Comparison of ENCODE assay signal across 9 mouse cellular contexts in the genomic region with DNA sequence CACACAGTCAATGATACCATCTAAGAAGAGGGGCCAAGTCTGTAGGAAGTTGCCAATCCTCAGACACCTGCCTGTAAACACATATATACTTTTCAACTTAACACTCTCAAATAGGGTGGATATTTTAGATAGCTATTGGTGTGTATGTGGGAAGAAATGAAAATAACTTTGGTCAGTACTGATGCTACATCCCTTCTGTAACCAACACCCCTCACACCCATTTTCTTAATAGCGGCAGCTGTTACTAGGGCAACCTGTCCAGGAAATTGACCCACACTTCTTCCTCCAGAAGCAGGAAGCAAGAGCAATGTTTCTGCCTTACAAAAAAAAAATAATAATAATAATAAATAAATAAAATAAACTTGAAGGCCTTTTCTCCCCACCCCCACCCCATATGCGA. TPM values are rescaled to one million over a fixed set of nuclear protein-coding genes. Genes with fewer than 3 reads are reported as not detected.
A peak's percentile ranks its signal among the peaks of the same experiment; 100 is the strongest.
DNase-seq lines count a peak whose midpoint lies in the region; ATAC-seq and TF ChIP-seq lines count a peak whose summit lies in the region.
"Had no signal": no experiment of that assay in that cellular context is flagged by ENCODE, and none has a peak within 500 bp of the region (broad histone marks: within the 10 kb centered on the region; RNA-seq: fewer than 3 reads in every experiment).

No protein-coding gene starts in this region.

- no peak for TF ChIP-seq RAD21 in CH12.LX (IDR thresholded peaks at IDR 0.05; ENCODE audit: low read depth, low read length)

- DNase-seq in heart, postnatal 10 days, result no peak
- no peak for DNase-seq in CH12.LX (ENCODE audit: extremely low read depth)
- DNase-seq in liver, postnatal 0 days, result no peak
- DNase-seq in layer of hippocampus, postnatal 25 days (ENCODE audit: extremely low spot score in 1 of 2, low spot score in 1 of 2), result no peak
- DNase-seq in Muller cell, postnatal 12 days (ENCODE audit: inconsistent ontology term), result no peak
- no peak for DNase-seq in right cerebral cortex, postnatal 10 days (ENCODE audit: low spot score in 2 of 2)

- WGBS in heart, embryonic 11.5 days (ENCODE audit: insufficient replicate concordance), result 21% methylated on average over 2 of the region's 2 CpGs
- WGBS in forebrain, embryonic 16.5 days, result 7% methylated on average over 2 of the region's 2 CpGs
- WGBS in liver, postnatal 0 days (ENCODE audit: insufficient replicate concordance), result 28% methylated on average over 2 of the region's 2 CpGs

- in situ Hi-C loops in CH12.LX (cut with MboI; ENCODE audit: low pct_ligation_motif_present, low pct_unique_long_range_greater_than_20kb, low sequenced_read_pairs), result no loop called here

- H3K27me3 ChIP-seq in heart, embryonic 11.5 days (ENCODE audit: control insufficient read depth, insufficient read depth, low read length), result no peaks in the 10 kb centered on the region
- H3K27me3 ChIP-seq in CH12.LX (replicated peaks), result no peaks in the 10 kb centered on the region
- H3K27me3 ChIP-seq in forebrain, embryonic 16.5 days (replicated peaks; ENCODE audit: control insufficient read depth, insufficient read depth, low read length), result no peaks in the 10 kb centered on the region
- no peaks in the 10 kb centered on the region for H3K27me3 ChIP-seq in liver, postnatal 0 days (ENCODE audit: insufficient read depth, low read length)

- H3K4me2 ChIP-seq in heart, embryonic 11.5 days, result peak overlapping the region; percentile 94
- peak overlapping the region; percentile 32 for H3K4me2 ChIP-seq in CH12.LX (ENCODE audit: insufficient read depth, low read depth, poor library complexity, severe bottlenecking)
- H3K4me2 ChIP-seq in forebrain, embryonic 16.5 days (ENCODE audit: low read length), result peak overlapping the region; percentile 78
- peak overlapping the region; percentile 100 for H3K4me2 ChIP-seq in liver, postnatal 0 days (ENCODE audit: low read depth, low read length)

- TF ChIP-seq POLR2A in CH12.LX (IDR thresholded peaks at IDR 0.05; ENCODE audit: low read depth, low read length), result no peak

- no peak for ATAC-seq in heart, embryonic 11.5 days (replicated peaks; ENCODE audit: insufficient number of reproducible peaks, low FRiP score, low TSS enrichment)
- ATAC-seq in forebrain, embryonic 16.5 days, result no peak
- no peak for ATAC-seq in liver, postnatal 0 days

- H3K9ac ChIP-seq in heart, embryonic 11.5 days (ENCODE audit: low read depth, low read length), result peak overlapping the region; percentile 97
- H3K9ac ChIP-seq in CH12.LX (ENCODE audit: insufficient read depth, low read depth), result peak overlapping the region; percentile 88
- peak overlapping the region; percentile 91 for H3K9ac ChIP-seq in forebrain, embryonic 16.5 days (replicated peaks; ENCODE audit: low read depth, low read length)
- H3K9ac ChIP-seq in liver, postnatal 0 days (replicated peaks), result peak overlapping the region; percentile 93

- no peaks in the 10 kb centered on the region for H3K9me3 ChIP-seq in heart, embryonic 11.5 days (replicated peaks; ENCODE audit: control insufficient read depth, low read length)
- no peaks in the 10 kb centered on the region for H3K9me3 ChIP-seq in CH12.LX (replicated peaks; ENCODE audit: low read length)
- H3K9me3 ChIP-seq in forebrain, embryonic 16.5 days (ENCODE audit: control insufficient read depth, low read length), result no peaks in the 10 kb centered on the region
- H3K9me3 ChIP-seq in liver, postnatal 0 days (ENCODE audit: low read length), result no peaks in the 10 kb centered on the region

- dilution Hi-C loops in CH12.LX (cut with MboI; ENCODE audit: extremely low pct_ligation_motif_present, extremely low pct_unique_long_range_greater_than_20kb, low sequenced_read_pairs), result no loop called here

- intact Hi-C loops in heart, postnatal 10 days (cut with DNase I), result loop anchor here (5.0 kb wide), 1 partner anchor 35 kb away; a partner anchor contains a TSS

- peaks cover 18% of the 10 kb centered on the region for H3K79me2 ChIP-seq in CH12.LX (replicated peaks; ENCODE audit: control insufficient read depth, extremely low read depth, insufficient read depth, poor library complexity, severe bottlenecking)

- no peaks in the 10 kb centered on the region for H3K36me3 ChIP-seq in heart, embryonic 11.5 days (ENCODE audit: control insufficient read depth, insufficient read depth, low read length)
- H3K36me3 ChIP-seq in CH12.LX (replicated peaks in 1 of 2; ENCODE audit: control insufficient read depth in 1 of 2, insufficient read depth in 1 of 2, low read length in 1 of 2), result peaks cover 0 to 12% of the 10 kb centered on the region in 2 experiments
- H3K36me3 ChIP-seq in forebrain, embryonic 16.5 days (ENCODE audit: control insufficient read depth, insufficient read depth), result no peaks in the 10 kb centered on the region
- H3K36me3 ChIP-seq in liver, postnatal 0 days (replicated peaks; ENCODE audit: insufficient read depth, low read length), result no peaks in the 10 kb centered on the region; the same call in 1 of the 2 replicates

- H3K4me1 ChIP-seq in heart, embryonic 11.5 days (ENCODE audit: control insufficient read depth, insufficient read depth, low read length), result peaks cover 24% of the 10 kb centered on the region
- peaks cover 8 to 51% of the 10 kb centered on the region in 2 experiments for H3K4me1 ChIP-seq in CH12.LX (ENCODE audit: control insufficient read depth in 1 of 2, insufficient read depth in 2 of 2)
- peaks cover 26% of the 10 kb centered on the region for H3K4me1 ChIP-seq in forebrain, embryonic 16.5 days (replicated peaks; ENCODE audit: control insufficient read depth, insufficient read depth, low read length)
- peaks cover 42% of the 10 kb centered on the region for H3K4me1 ChIP-seq in liver, postnatal 0 days (ENCODE audit: insufficient read depth)

- no peak for TF ChIP-seq CTCF in CH12.LX (conservative IDR thresholded peaks at IDR 0.05 in 1 of 2, IDR thresholded peaks at IDR 0.05 in 1 of 2; ENCODE audit: low read depth in 2 of 2, low read length in 2 of 2)
- no peak for TF ChIP-seq CTCF in liver, postnatal 0 days (IDR thresholded peaks at IDR 0.05; ENCODE audit: low read depth)

- H3K4me3 ChIP-seq in heart, embryonic 11.5 days (ENCODE audit: low read depth, low read length), result peak overlapping the region; percentile 76
- peak overlapping the region; percentile 71 to 94 (median 91) for H3K4me3 ChIP-seq in CH12.LX (replicated peaks in 1 of 3; ENCODE audit: low read depth in 2 of 3, low read length in 2 of 3, poor library complexity in 1 of 3)
- H3K4me3 ChIP-seq in forebrain, embryonic 16.5 days (replicated peaks; ENCODE audit: low read length), result peak overlapping the region; percentile 82
- peak overlapping the region; percentile 86 for H3K4me3 ChIP-seq in liver, postnatal 0 days (ENCODE audit: low read depth, low read length)

- no peak for TF ChIP-seq EP300 in CH12.LX (IDR thresholded peaks at IDR 0.05; ENCODE audit: low read length)
- TF ChIP-seq EP300 in liver, postnatal 0 days (IDR thresholded peaks at IDR 0.05; ENCODE audit: low read depth), result no peak

- no peak overlapping the region for H3K27ac ChIP-seq in heart, embryonic 11.5 days (ENCODE audit: low read depth, low read length)
- no peak overlapping the region for H3K27ac ChIP-seq in CH12.LX (ENCODE audit: insufficient read depth, low read depth)
- no peak overlapping the region for H3K27ac ChIP-seq in forebrain, embryonic 16.5 days (ENCODE audit: low read length)
- H3K27ac ChIP-seq in liver, postnatal 0 days (ENCODE audit: low read depth), result peak overlapping the region; percentile 99; the same call in 1 of the 2 replicates

RNA-seq across cellular contexts. Expression of a gene that starts 1.1 kb away (rescaled TPM):
- polyA plus RNA-seq in heart, embryonic 11.5 days (2014; fragmentation: Nextera tagmentation; extraction: Ambion mirVana), result 25.3 and 26.9 TPM in 2 replicates
- total RNA-seq in heart, postnatal 10 days (2021), result 10 to 100 TPM; 24.4 to 28.3 TPM
- total RNA-seq in CH12.LX (2012; rRNA removed) (30.7 and 36.5 TPM in 2 replicates), CH12.LX (2014; rRNA removed) (20.3 and 20.5 TPM in 2 replicates)
- 37.9 and 45.9 TPM in 2 replicates for polyA plus RNA-seq in CH12.LX (2012; ENCODE audit: insufficient read length, low read depth)
- polyA plus RNA-seq in forebrain, embryonic 16.5 days (2015; fragmentation: Nextera tagmentation; extraction: Ambion mirVana), result 32.2 and 32.3 TPM in 2 replicates
- 4.0 and 4.6 TPM in 2 replicates for polyA plus RNA-seq in liver, postnatal 0 days (2015; fragmentation: Nextera tagmentation; extraction: Ambion mirVana)
- 10 to 100 TPM; 69.1 to 70.6 TPM for total RNA-seq in layer of hippocampus, postnatal 25 days (2021)

RNA-seq across cellular contexts. Expression of a gene that starts 33.3 kb away (rescaled TPM):
- polyA plus RNA-seq in heart, embryonic 11.5 days (2014; fragmentation: Nextera tagmentation; extraction: Ambion mirVana), result 5.3 and 8.1 TPM in 2 replicates
- 10 to 100 TPM; 35.4 to 37.8 TPM for total RNA-seq in heart, postnatal 10 days (2021)
- total RNA-seq in CH12.LX (2012; rRNA removed), result 0.13 TPM in 2 replicates
- total RNA-seq in CH12.LX (2014; rRNA removed), result not detected in 2 replicates
- polyA plus RNA-seq in CH12.LX (2012; ENCODE audit: insufficient read length, low read depth), result not detected in 2 replicates
- 2.1 and 2.6 TPM in 2 replicates for polyA plus RNA-seq in forebrain, embryonic 16.5 days (2015; fragmentation: Nextera tagmentation; extraction: Ambion mirVana)
- 5.9 and 6.2 TPM in 2 replicates for polyA plus RNA-seq in liver, postnatal 0 days (2015; fragmentation: Nextera tagmentation; extraction: Ambion mirVana)
- total RNA-seq in layer of hippocampus, postnatal 25 days (2021), result 1 to 10 TPM; 4.7 to 5.0 TPM
- total RNA-seq: neutrophil, adult 5-6 weeks had no signal

RNA-seq across cellular contexts. Expression of a gene that starts 42.6 kb away (rescaled TPM):
- 5.7 and 6.2 TPM in 2 replicates for polyA plus RNA-seq in heart, embryonic 11.5 days (2014; fragmentation: Nextera tagmentation; extraction: Ambion mirVana)
- 1 to 10 TPM; 1.9 to 3.3 TPM for total RNA-seq in heart, postnatal 10 days (2021)
- 2.6 TPM in 2 replicates for total RNA-seq in CH12.LX (2012; rRNA removed)
- total RNA-seq in CH12.LX (2014; rRNA removed), result 1.3 and 1.5 TPM in 2 replicates
- polyA plus RNA-seq in CH12.LX (2012; ENCODE audit: insufficient read length, low read depth), result 1.6 and 1.9 TPM in 2 replicates
- 17.1 and 20.0 TPM in 2 replicates for polyA plus RNA-seq in forebrain, embryonic 16.5 days (2015; fragmentation: Nextera tagmentation; extraction: Ambion mirVana)
- polyA plus RNA-seq in liver, postnatal 0 days (2015; fragmentation: Nextera tagmentation; extraction: Ambion mirVana), result 0.58 and 0.69 TPM in 2 replicates
- 10 to 100 TPM; 13.7 to 17.1 TPM for total RNA-seq in layer of hippocampus, postnatal 25 days (2021)

RNA-seq across cellular contexts. Expression of a gene that starts 43.6 kb away (rescaled TPM):
- 148 and 151 TPM in 2 replicates for polyA plus RNA-seq in heart, embryonic 11.5 days (2014; fragmentation: Nextera tagmentation; extraction: Ambion mirVana)
- total RNA-seq in heart, postnatal 10 days (2021), result 10 to 100 TPM; 55.3 to 57.5 TPM
- total RNA-seq in CH12.LX (2012; rRNA removed) (120 and 148 TPM in 2 replicates), CH12.LX (2014; rRNA removed) (182 and 208 TPM in 2 replicates)
- polyA plus RNA-seq in CH12.LX (2012; ENCODE audit: insufficient read length, low read depth), result 197 and 199 TPM in 2 replicates
- polyA plus RNA-seq in forebrain, embryonic 16.5 days (2015; fragmentation: Nextera tagmentation; extraction: Ambion mirVana), result 331 and 336 TPM in 2 replicates
- polyA plus RNA-seq in liver, postnatal 0 days (2015; fragmentation: Nextera tagmentation; extraction: Ambion mirVana), result 23.1 and 27.6 TPM in 2 replicates
- total RNA-seq in layer of hippocampus, postnatal 25 days (2021), result 10 to 100 TPM; 81.2 to 87.4 TPM

RNA-seq across cellular contexts. Expression of a gene that starts 58.5 kb away (rescaled TPM):
- 76.0 TPM in 2 replicates for polyA plus RNA-seq in heart, embryonic 11.5 days (2014; fragmentation: Nextera tagmentation; extraction: Ambion mirVana)
- total RNA-seq in heart, postnatal 10 days (2021), result 10 to 100 TPM; 55.9 to 62.7 TPM
- total RNA-seq in CH12.LX (2012; rRNA removed), result 18.4 and 18.9 TPM in 2 replicates
- 39.8 and 42.0 TPM in 2 replicates for total RNA-seq in CH12.LX (2014; rRNA removed)
- polyA plus RNA-seq in CH12.LX (2012; ENCODE audit: insufficient read length, low read depth), result 33.0 and 37.8 TPM in 2 replicates
- polyA plus RNA-seq in forebrain, embryonic 16.5 days (2015; fragmentation: Nextera tagmentation; extraction: Ambion mirVana), result 76.8 and 83.3 TPM in 2 replicates
- 23.6 and 24.2 TPM in 2 replicates for polyA plus RNA-seq in liver, postnatal 0 days (2015; fragmentation: Nextera tagmentation; extraction: Ambion mirVana)
- total RNA-seq in layer of hippocampus, postnatal 25 days (2021), result 10 to 100 TPM; 49.8 to 53.4 TPM

Comparison
In these comparisons a context has a peak if more than half of its experiments do, and no peak if none do; other contexts are left out.
1. H3K4me2 ChIP-seq: peak in every context shown above with its lines; median percentile 100 in liver, postnatal 0 days; 94 in heart, embryonic 11.5 days; 78 in forebrain, embryonic 16.5 days; 32 in CH12.LX.